Mouse (Mus musculus) erythroid progenitor cell, adult 5-6 weeks (primary cell): ENCODE measurements around the gene Gon4l. TPM values are rescaled to one million over a fixed set of nuclear protein-coding genes. Genes with fewer than 3 reads are reported as not detected.

Source experiments
- ATAC-seq: replicated peaks from 2 replicates; pipeline ENCODE4 v1.8.0; 2016; ENCODE audit warnings: moderate number of reproducible peaks, mild to moderate bottlenecking, moderate TSS enrichment, inconsistent platforms; ENCODE audit not compliant: poor library complexity, low FRiP score, severe bottlenecking
- total RNA-seq, 2 experiments: library from RNA; stranded (forward) in 1 of 2; stranded (reverse) in 1 of 2; fragments of 150-400 nt in 1 of 2; fragments of 186-747, 209-891 nt in 1 of 2; gene quantifications; 2 replicates each; pipeline versions ENCODE4 v1.2.3 to v1.2.4; 2015 to 2017; ENCODE audit warnings: low replicate concordance in 2 of 2

Gene Gon4l
- total RNA-seq, 2 experiments from 2014 or later, result 9.6 to 38.7 TPM

GRCm38 (mm10) chr3:88906393-88907159 lies 71.5 kb downstream of the Gon4l start:
- no peak for ATAC-seq

DNA sequence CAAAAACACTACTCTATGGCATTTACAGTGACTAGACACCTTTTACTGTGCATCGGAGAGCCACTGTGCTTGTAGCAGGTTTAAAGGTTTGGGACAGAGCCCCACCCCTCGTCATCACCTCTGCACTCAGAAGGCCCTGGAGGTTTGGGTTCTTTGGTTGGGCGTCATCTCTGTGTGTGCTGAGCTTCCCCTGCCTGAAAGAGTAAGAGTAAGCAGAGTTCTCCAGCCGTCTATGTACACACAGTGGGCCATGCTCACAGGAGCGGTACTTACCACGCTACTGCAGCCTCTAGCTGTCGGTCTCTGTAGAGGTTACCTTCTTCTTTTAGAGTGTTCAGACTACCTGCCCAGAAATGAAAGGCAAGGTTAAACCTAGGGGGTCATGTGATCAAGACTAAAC lies 77.6 kb downstream of the Gon4l start:
- ATAC-seq, result no peak

- ATAC-seq, result peak; percentile 99
Observed at GRCm38 (mm10) chr3:88913511-88914383, 78.7 kb downstream of the Gon4l start, which contains the start of gene Msto1. Gene Msto1 (minus strand): TSS chr3:88913999.

DNA sequence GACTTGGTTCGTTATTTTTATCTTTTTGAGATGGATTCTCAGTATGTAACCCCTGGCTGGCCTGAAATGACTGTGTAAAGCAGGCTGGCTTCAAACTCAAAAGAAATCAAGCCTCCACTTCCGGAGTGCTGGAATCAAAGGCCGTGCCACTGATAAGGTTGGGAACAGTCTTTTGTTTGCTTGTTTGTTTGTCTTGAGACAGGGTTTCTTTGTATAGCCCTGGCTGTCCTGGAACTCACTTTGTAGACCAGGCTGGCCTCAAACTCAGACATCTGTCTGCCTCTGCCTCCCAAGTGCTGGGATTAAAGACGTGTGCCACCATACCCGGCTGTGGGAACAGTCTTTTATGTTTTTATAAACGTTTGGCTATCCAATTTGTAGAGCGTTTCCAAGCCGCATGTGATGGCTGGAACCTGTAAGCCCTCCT lies 79.4 kb downstream of the Gon4l start:
- peak; percentile 15; the same call in 1 of the 2 replicates for ATAC-seq

- no peak for ATAC-seq
Observed at GRCm38 (mm10) chr3:88918981-88919380, 84.0 kb downstream of the Gon4l start.

GRCm38 (mm10) chr3:88921411-88921810 lies 86.4 kb downstream of the Gon4l start:
- ATAC-seq, result no peak

DNA sequence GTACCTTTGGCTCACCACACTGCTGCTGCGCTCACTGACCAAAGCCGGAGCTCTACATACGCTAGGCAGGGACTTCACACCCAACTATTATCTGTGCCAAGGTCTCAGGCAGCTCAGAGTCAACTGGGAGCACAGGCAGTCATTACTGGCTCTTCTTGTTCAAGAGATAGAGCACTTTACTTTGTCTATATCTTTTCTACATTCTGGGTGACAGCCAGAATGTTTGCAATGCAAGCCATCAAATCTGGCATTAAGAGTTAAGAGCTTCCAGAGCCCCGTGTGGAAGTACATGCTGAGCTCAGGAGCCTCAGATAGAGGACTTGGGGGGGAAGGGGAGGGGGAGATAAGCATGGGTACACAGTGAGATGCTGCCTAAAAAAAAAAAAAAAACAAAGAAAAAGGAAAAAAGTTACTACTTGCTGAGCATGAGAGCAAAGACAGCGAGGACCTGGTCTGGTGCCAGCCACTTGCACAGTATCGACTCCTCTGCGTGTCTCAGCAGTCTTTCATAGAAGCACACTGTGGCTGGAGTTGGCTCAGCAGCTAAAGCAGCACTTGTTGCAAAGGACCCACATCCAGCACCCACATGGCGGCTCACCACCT lies 89.1 kb downstream of the Gon4l start:
- no peak for ATAC-seq

DNA sequence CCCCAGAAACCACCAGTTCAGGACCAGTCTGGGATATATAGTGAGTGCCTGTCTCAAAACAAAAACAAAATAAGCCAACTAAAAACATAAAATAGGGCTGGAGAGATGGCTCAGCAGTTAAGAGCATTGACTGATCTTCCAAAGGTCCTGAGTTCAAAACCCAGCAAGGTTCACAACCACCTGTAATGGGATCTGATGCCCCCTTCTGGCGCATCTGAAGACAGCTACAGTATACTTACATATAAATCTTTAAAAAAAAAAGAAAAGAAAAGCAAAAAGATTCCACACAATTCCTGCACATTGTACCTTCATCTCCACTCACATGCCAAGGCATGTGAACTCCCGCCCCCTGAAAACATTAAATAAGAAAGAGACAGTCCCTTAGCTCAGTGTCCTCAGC lies 90.6 kb downstream of the Gon4l start:
- no peak for ATAC-seq

- ATAC-seq, result no peak
Observed at GRCm38 (mm10) chr3:88929501-88929900, 94.5 kb downstream of the Gon4l start.

- ATAC-seq, result no peak
Observed at GRCm38 (mm10) chr3:88939071-88939470, 104.0 kb downstream of the Gon4l start.

DNA sequence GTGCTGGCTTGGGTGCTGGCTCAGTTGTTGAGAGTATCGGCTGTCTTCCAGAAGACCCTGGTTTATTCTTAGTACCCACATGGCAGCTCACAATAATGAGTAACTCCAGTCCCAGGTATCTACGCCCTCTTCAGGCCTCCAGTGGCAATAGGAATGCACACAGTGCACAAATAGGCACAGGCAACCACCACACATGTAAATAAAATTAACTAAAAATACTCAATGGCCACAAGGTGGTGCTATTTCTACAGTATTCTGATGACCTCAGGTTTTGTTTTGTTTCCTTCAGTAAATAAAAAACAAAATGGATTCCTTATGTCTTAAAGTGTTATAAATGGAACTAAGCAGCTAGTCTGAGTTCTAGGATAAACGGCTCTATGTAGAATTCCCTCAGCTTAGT lies 104.7 kb downstream of the Gon4l start:
- peak; percentile 68; the same call in 1 of the 2 replicates for ATAC-seq

DNA sequence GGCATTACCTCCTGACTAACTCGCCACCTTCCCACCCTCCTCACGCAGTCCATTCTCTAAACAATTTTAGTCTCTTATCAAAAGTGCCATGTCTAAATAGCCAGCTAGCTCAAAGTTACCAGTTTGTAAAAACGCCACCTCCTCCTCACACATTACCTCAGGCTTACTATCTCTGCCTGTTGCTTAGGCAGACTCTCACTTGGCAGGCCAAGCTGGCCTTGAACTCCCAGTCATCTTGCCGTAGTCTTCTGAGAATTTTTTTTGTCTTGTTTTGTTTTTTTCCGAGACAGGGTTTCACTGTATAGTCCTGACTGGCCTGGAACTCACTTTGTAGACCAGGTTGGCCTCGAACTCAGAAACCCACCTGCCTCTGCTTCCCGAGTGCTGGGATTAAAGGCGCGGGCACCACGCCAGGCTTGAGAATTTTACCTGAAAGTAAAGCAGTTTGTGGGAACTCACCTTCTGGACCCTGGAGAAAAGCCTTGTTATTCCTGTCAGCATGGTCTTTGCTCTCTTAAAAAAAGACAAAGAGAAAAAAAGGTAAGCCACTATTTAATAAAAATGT lies 107.4 kb downstream of the Gon4l start:
- ATAC-seq, result no peak

DNA sequence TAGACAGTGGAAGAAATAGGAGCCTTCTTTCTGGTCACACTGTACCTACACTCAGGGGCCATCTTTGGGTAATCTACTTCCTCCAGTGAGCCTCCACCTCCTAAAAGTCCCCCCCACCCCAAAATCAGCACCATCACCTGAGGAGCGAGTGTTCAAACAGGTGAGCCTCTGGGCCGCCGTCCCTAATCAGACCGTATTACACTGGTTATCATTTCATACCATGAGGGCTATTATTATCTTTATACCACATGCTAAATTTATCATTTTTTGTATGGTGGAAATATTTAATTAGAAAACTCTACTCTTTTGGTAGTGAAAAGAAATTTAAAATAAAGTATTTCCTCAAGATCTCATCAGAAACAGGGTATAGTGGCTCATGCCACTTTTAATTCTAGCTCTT lies 109.1 kb downstream of the Gon4l start:
- no peak; the same call in 1 of the 2 replicates for ATAC-seq

GRCm38 (mm10) chr3:88949786-88950575 lies 115.0 kb downstream of the Gon4l start:
- ATAC-seq, result peak; percentile 82

DNA sequence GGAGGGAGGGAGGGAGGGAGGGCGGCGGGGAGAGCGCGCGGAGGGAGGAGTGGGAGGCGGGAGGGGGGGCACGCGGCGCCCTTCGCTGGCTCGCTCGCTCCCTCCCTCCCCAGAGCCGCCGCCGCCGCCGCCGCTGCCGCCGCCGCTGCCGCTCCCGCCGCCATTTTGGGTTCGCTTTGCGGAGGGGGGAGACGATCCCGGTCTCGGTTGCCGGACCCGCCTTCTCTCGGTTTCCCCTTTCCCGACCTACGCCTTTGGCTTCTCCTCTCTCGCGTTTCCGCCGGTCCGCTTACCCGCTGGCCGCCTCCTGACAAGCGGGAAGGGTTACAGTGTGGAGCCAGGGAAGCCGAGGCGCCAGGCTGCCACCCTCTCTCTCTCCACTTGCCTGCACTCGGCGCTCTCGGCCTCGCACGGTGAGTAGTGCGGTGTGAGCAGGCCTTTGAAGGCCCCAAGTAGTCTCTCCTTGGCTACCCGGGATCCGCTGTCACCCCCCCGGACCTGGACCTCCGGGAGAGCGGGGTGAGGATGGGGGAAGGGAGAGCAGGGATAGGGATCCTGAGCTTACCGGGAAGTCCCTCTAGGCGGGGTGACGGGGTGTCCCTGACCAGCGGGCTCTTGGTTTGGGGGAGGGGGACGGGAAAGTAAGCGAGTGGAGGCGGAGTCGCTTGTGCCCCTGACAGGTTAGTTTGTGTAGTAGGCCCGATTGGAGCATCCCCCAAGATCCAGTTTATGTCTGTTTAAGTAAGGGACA lies 115.7 kb downstream of the Gon4l start, which contains the start of the genes Ash1l and Dap3:
Gene Ash1l (plus strand): TSS at position 47 of the 751 bp plus-strand sequence.
Gene Dap3 (minus strand): TSS at position 606 of the 751 bp plus-strand sequence.
- ATAC-seq, result peak; percentile 81

- ATAC-seq, result no peak
Observed at GRCm38 (mm10) chr3:88951327-88951800, 116.3 kb downstream of the Gon4l start.

DNA sequence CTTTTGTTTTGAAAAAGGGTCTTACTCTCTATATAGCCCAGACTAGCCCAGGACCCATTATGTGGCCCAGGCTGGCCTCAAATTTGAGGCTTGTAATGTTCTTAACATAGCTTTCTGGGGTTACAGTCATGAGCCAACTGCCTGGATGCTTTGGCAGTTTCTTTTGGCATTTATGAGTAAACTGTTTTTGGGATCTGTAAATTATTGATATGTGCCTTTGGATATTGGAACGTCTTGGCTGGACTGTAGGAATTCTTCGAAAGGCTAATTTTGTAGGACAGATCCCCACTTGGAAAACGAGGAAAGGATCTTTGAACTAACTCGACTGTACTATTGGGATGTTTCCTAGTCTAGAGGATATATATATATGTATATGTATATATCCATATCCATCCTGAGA lies 118.2 kb downstream of the Gon4l start:
- no peak for ATAC-seq

GRCm38 (mm10) chr3:88953736-88954135 lies 118.7 kb downstream of the Gon4l start:
- no peak for ATAC-seq
